Mouse (Mus musculus): Measurements from ENCODE around the gene Klhdc8b.

DNA sequence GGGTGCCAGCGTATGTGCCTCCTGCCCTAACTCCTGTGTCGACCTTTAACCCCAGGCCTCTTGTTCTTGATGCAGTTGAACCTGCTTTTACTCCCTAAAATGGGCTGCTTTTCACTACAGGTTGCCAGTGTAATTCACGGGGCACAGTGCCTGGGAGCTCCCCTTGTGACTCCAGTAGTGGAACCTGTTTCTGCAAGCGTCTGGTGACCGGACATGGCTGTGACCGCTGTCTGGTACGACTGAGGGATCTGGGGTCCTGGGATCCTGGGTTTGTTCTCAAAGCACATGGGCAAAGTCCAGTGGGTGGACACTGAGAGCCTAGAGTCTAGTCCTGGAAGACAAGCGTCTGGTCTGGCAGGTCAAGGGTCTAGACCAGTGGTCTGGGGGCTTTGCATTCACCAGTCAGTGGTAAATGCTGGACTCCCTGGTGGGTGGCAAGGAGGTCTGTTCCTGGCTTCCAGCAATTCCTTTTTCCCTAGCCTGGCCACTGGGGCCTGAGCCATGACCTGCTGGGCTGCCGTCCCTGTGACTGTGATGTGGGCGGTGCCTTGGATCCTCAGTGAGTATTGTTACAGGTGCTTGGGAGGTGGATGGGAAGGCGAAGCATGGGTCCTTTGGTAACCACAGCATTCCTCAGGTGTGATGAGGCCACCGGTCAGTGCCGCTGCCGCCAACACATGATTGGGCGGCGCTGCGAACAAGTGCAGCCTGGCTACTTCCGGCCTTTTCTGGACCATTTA lies 21.8 kb upstream of the Klhdc8b start:
- no peak for TF ChIP-seq POLR2A (IDR thresholded peaks at IDR 0.05; ENCODE audit: borderline replicate concordance, extremely low read depth, insufficient read depth, insufficient read length, poor library complexity, severe bottlenecking)
- no peak for TF ChIP-seq CTCF (IDR thresholded peaks at IDR 0.05; ENCODE audit: borderline replicate concordance, extremely low read depth, insufficient read depth, insufficient read length)
